Mouse (Mus musculus): ENCODE measurements around the gene Rnf144a. TPM values are rescaled to one million over a fixed set of nuclear protein-coding genes. Genes with fewer than 3 reads are reported as not detected.
"Not testable (repeated sequence)": the region's sequence is repeated elsewhere in the genome, so short reads cannot be mapped to it uniquely, and the experiment has no call there.

Rnf144a gene
- polyA plus RNA-seq, 1 experiment, result 22.9 TPM

DNA sequence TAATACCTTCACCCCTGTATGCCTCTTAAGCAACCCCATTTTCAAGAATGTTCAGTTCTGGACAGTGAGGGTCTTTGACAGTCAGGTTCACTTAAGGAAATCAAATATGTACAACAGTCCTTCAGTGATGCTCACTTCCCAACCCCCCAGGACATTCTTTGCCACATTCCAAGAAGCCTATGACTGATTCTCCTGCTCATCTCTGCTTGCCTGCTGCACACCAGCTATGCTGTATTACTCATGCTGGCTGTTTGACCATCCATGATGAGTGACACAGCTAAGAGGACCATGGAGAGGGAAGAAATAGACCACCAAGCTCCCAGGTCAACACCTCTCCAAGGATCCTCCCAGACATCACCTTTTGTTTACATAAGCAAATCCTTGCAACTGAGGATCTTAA is 75.2 kb downstream of the Rnf144a start:
- Histone ChIP-seq H3K4me3 (ENCODE audit: insufficient read depth, low read depth, low read length) (no peak overlapping the region), H3K27ac (replicated peaks; ENCODE audit: low read depth, low read length) (no peak overlapping the region), H3K4me1 (ENCODE audit: control insufficient read depth, insufficient read depth, insufficient read length, low read length) (peaks cover 19% of the 10 kb centered on the region; the same call in 1 of the 2 replicates)

- Histone ChIP-seq H3K4me1 (ENCODE audit: control insufficient read depth, insufficient read depth, insufficient read length, low read length) (peaks cover 19% of the 10 kb centered on the region; the same call in 1 of the 2 replicates), H3K27ac (replicated peaks; ENCODE audit: low read depth, low read length) (no peak overlapping the region), H3K4me3 (ENCODE audit: insufficient read depth, low read depth, low read length) (no peak overlapping the region)
Measured at GRCm38 (mm10) chr12:26339181-26339580, 75.9 kb downstream of the Rnf144a start.

GRCm38 (mm10) chr12:26333678-26334077 is 81.4 kb downstream of the Rnf144a start:
- Histone ChIP-seq H3K4me3 (ENCODE audit: insufficient read depth, low read depth, low read length) (no peak overlapping the region), H3K27ac (replicated peaks; ENCODE audit: low read depth, low read length) (no peak overlapping the region), H3K4me1 (ENCODE audit: control insufficient read depth, insufficient read depth, insufficient read length, low read length) (peaks cover 31% of the 10 kb centered on the region)

GRCm38 (mm10) chr12:26331048-26331447 is 84.0 kb downstream of the Rnf144a start:
- peaks cover 26% of the 10 kb centered on the region for H3K4me1 ChIP-seq (ENCODE audit: control insufficient read depth, insufficient read depth, insufficient read length, low read length)
- H3K4me3 ChIP-seq (ENCODE audit: insufficient read depth, low read depth, low read length), result no peak overlapping the region
- H3K27ac ChIP-seq (replicated peaks; ENCODE audit: low read depth, low read length), result peak overlapping the region; percentile 46

DNA sequence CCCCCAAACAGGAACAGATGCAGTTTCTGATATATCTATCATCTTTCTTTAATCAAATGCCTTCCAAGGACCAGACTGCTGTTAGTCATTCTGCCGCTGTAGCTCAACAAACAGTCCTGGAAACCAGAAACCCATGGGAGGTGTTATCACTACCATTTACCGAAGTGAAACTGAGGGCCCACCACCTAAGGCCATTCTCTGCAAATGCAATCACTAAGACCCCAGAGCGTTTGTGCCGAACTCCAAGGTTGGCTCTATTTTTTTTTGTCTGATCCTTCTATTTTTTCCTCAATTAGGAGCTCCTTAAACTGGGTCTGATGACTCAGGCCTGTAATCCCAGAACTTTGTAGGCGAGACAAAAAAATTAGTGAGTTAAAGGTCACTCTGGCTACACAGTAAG is 85.3 kb downstream of the Rnf144a start:
- peak overlapping the region; percentile 72 for H3K27ac ChIP-seq (replicated peaks; ENCODE audit: low read depth, low read length)
- peaks cover 26% of the 10 kb centered on the region for H3K4me1 ChIP-seq (ENCODE audit: control insufficient read depth, insufficient read depth, insufficient read length, low read length)
- no peak overlapping the region for H3K4me3 ChIP-seq (ENCODE audit: insufficient read depth, low read depth, low read length)

DNA sequence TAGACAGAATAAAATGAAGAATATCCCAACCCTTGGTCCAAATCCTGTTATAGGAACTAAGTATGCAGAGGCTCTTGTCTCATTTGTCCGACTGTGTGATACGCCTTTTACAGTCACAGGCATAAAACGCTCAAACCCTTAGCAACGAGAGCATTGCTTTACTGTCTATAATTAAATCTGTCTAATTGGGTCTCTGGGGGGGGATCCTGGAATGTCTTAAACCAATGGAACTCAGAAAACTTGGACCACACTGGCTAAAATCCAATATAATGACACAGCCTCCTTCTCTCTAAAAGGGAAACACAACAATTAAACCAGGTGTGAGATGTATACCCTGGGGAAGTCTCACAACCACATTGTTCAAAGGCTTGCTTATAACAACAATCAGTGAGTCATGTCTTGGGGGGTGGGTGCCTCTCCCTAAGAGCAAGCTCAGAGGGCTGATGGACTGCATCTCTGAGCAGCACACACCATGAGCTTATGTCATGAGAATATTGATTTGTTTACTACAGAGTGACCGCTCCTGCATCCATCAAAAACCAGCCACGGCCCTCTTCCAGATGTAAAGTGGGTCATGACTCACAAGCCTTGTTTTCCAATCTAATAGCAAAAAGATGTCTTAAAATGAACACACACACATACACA is 85.9 kb downstream of the Rnf144a start:
- Histone ChIP-seq H3K27ac (replicated peaks; ENCODE audit: low read depth, low read length) (0 out of 2 replicates have a peak overlapping the region, but pooled peaks have one; percentile 8), H3K4me1 (ENCODE audit: control insufficient read depth, insufficient read depth, insufficient read length, low read length) (peaks cover 26% of the 10 kb centered on the region), H3K4me3 (ENCODE audit: insufficient read depth, low read depth, low read length) (no peak overlapping the region)

GRCm38 (mm10) chr12:26323783-26324364 is 91.2 kb downstream of the Rnf144a start:
- Histone ChIP-seq H3K4me3 (ENCODE audit: insufficient read depth, low read depth, low read length) (no peak overlapping the region), H3K27ac (replicated peaks; ENCODE audit: low read depth, low read length) (no peak overlapping the region), H3K4me1 (ENCODE audit: control insufficient read depth, insufficient read depth, insufficient read length, low read length) (no peaks in the 10 kb centered on the region; the same call in 1 of the 2 replicates)

DNA sequence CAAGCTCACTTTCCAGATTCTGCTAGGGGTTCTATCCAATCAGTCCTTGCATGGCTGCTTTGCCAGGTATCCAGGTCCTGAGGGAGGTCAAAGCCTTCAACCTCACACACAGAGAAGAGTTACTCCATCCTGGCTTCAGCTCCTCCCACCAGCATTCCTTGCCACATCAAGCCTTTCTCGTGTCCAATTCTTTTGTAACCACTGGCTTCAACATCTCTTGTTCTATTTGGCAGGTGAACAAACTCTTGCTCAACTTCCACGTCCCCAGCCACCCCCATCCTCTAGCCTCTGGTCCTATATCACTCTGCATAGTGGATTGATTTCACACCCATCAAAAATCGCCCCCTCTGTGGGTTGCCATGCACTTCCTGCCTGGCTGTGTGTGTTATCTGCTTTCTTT is 98.8 kb downstream of the Rnf144a start:
- Histone ChIP-seq H3K4me1 (ENCODE audit: control insufficient read depth, insufficient read depth, insufficient read length, low read length) (peaks cover 3% of the 10 kb centered on the region; the same call in 1 of the 2 replicates), H3K4me3 (ENCODE audit: insufficient read depth, low read depth, low read length) (no peak overlapping the region), H3K27ac (replicated peaks; ENCODE audit: low read depth, low read length) (peak overlapping the region; percentile 78)

DNA sequence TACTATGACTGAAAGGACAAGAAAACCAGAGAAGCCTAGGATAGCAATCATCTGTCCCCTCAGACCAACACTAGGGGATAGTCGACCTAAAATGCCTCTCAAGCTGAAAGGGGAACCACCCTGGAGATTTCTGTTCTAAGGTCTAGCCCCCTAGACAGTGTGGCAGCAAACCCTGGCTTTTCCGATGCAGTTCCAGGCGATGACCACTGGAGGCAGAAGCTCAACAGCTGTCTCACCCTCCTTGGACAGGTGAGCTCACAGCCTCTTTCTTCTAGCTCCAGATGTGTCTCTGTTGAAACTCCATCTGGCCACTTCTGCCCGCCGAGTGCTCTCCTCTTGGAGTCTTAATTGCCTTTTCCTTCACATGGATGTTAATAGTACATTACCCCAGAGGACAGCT is 100.1 kb downstream of the Rnf144a start:
- Histone ChIP-seq H3K4me1 (ENCODE audit: control insufficient read depth, insufficient read depth, insufficient read length, low read length) (peaks cover 3% of the 10 kb centered on the region; the same call in 1 of the 2 replicates), H3K4me3 (ENCODE audit: insufficient read depth, low read depth, low read length) (no peak overlapping the region), H3K27ac (replicated peaks; ENCODE audit: low read depth, low read length) (no peak overlapping the region)

- no peak overlapping the region for H3K4me3 ChIP-seq (ENCODE audit: insufficient read depth, low read depth, low read length)
- no peak overlapping the region for H3K27ac ChIP-seq (replicated peaks; ENCODE audit: low read depth, low read length)
- H3K4me1 ChIP-seq (ENCODE audit: control insufficient read depth, insufficient read depth, insufficient read length, low read length), result peaks cover 3% of the 10 kb centered on the region; the same call in 1 of the 2 replicates
Measured at GRCm38 (mm10) chr12:26311548-26311947, 103.5 kb downstream of the Rnf144a start.

DNA sequence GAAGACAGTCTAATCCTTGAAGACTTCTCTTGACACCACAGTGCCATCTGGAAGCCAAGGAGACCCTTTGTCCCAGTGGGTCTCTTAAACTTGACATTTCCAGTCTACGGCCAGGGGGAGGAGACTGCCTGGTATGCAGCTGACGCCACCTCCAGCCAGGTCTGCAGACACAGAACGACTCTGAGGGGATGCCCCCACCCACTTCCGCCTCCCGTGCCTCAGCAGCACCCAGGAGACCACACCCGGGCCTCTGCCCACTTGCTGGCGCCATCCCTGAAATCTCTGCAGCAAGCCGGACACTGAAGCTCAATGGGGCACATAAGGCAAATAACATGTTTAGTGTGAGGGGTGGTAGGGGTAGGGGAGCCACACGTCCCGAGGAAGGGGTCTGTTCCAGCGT is 104.8 kb downstream of the Rnf144a start:
- Histone ChIP-seq H3K4me1 (ENCODE audit: control insufficient read depth, insufficient read depth, insufficient read length, low read length) (no peaks in the 10 kb centered on the region), H3K4me3 (ENCODE audit: insufficient read depth, low read depth, low read length) (no peak overlapping the region), H3K27ac (replicated peaks; ENCODE audit: low read depth, low read length) (no peak overlapping the region)

DNA sequence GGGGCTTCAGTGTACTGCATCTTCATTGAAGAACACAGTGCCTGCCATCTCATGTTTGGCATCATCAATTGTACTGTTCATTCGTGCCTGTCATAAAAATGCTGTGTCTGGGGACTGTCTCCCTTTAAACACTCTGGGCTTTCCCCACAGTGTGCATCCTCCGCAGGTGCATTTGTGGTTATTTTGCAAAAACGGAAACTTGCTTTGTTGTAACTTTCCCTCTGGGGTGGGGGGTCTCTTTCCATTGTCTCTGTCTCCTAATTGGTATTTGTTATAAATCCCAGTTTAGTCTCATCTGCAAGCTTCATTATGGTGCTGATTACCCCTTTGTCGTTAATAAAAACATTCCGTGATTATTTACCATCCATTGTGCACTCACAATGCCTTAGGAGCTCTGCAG is 112.2 kb downstream of the Rnf144a start:
- H3K4me3 ChIP-seq (ENCODE audit: insufficient read depth, low read depth, low read length), result no peak overlapping the region
- H3K4me1 ChIP-seq (ENCODE audit: control insufficient read depth, insufficient read depth, insufficient read length, low read length), result no peaks in the 10 kb centered on the region
- no peak overlapping the region for H3K27ac ChIP-seq (replicated peaks; ENCODE audit: low read depth, low read length)

GRCm38 (mm10) chr12:26299515-26300090 is 115.5 kb downstream of the Rnf144a start:
- H3K4me3 ChIP-seq (ENCODE audit: insufficient read depth, low read depth, low read length), result no peak overlapping the region
- no peak overlapping the region for H3K27ac ChIP-seq (replicated peaks; ENCODE audit: low read depth, low read length)

GRCm38 (mm10) chr12:26295995-26296394 is 119.1 kb downstream of the Rnf144a start:
- H3K27ac ChIP-seq (replicated peaks; ENCODE audit: low read depth, low read length); H3K4me3 ChIP-seq (ENCODE audit: insufficient read depth, low read depth, low read length); H3K4me1 ChIP-seq (ENCODE audit: control insufficient read depth, insufficient read depth, insufficient read length, low read length): not testable (repeated sequence)

More at GRCm38 (mm10) chr12:26299515-26300090, 115.5 kb downstream of the Rnf144a start:
- H3K4me1 ChIP-seq (ENCODE audit: control insufficient read depth, insufficient read depth, insufficient read length, low read length), result no peaks in the 10 kb centered on the region

DNA sequence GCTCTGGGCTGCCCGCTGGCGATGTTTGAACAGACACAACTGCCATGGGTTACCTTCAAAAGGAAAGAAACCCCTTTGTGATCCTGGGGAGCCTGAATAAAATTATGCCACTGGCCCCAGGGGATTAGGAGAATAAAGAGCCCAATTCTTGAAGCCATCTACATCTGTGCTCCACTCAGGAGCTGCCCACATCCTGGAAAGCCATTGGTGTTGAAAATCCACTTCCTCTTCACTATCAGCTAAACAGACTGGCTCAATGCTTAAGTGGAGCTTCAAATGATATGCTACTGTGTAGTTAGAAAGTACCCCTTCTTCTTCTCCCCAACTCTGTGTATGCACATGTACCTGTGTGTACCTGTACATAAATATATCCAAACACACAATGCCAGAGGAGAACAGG is 125.9 kb downstream of the Rnf144a start:
- no peaks in the 10 kb centered on the region for H3K4me1 ChIP-seq (ENCODE audit: control insufficient read depth, insufficient read depth, insufficient read length, low read length)
- H3K4me3 ChIP-seq (ENCODE audit: insufficient read depth, low read depth, low read length), result no peak overlapping the region
- H3K27ac ChIP-seq (replicated peaks; ENCODE audit: low read depth, low read length), result no peak overlapping the region

- Histone ChIP-seq H3K4me1 (ENCODE audit: control insufficient read depth, insufficient read depth, insufficient read length, low read length) (no peaks in the 10 kb centered on the region), H3K4me3 (ENCODE audit: insufficient read depth, low read depth, low read length) (no peak overlapping the region), H3K27ac (replicated peaks; ENCODE audit: low read depth, low read length) (no peak overlapping the region)
Measured at GRCm38 (mm10) chr12:26288347-26288746, 126.7 kb downstream of the Rnf144a start.
